Mouse (Mus musculus): ENCODE measurements around the gene Sccpdh.
"Not testable (repeated sequence)": the region's sequence is repeated elsewhere in the genome, so short reads cannot be mapped to it uniquely, and the experiment has no call there.

The Sccpdh gene

GRCm38 (mm10) chr1:179668013-179668805, at the start of gene Sccpdh:
TSS of gene Sccpdh (plus strand) at chr1:179668210.
- DNase-seq (ENCODE audit: low spot score), result peak; percentile 85

- DNase-seq (ENCODE audit: low spot score), result no peak
Measured at GRCm38 (mm10) chr1:179622665-179623064, 45.3 kb upstream of the Sccpdh start.

GRCm38 (mm10) chr1:179623657-179624056, 44.4 kb upstream of the Sccpdh start:
- DNase-seq (ENCODE audit: low spot score), result no peak

GRCm38 (mm10) chr1:179624354-179624753, 43.7 kb upstream of the Sccpdh start:
- DNase-seq (ENCODE audit: low spot score), result no peak

- no peak for DNase-seq (ENCODE audit: low spot score)
Measured at GRCm38 (mm10) chr1:179627855-179628254, 40.2 kb upstream of the Sccpdh start.

GRCm38 (mm10) chr1:179628438-179629106, 39.4 kb upstream of the Sccpdh start:
- DNase-seq (ENCODE audit: low spot score), result no peak

GRCm38 (mm10) chr1:179629276-179629675, 38.7 kb upstream of the Sccpdh start:
- DNase-seq (ENCODE audit: low spot score), result no peak

GRCm38 (mm10) chr1:179632746-179633413, 35.1 kb upstream of the Sccpdh start:
- no peak for DNase-seq (ENCODE audit: low spot score)

- DNase-seq (ENCODE audit: low spot score), result no peak
Measured at GRCm38 (mm10) chr1:179633414-179633752, 34.6 kb upstream of the Sccpdh start.

GRCm38 (mm10) chr1:179634159-179634558, 33.9 kb upstream of the Sccpdh start:
- DNase-seq (ENCODE audit: low spot score), result no peak

- DNase-seq (ENCODE audit: low spot score), result no peak
Measured at GRCm38 (mm10) chr1:179642726-179643125, 25.3 kb upstream of the Sccpdh start.

GRCm38 (mm10) chr1:179644151-179644550, 23.9 kb upstream of the Sccpdh start:
- no peak for DNase-seq (ENCODE audit: low spot score)

GRCm38 (mm10) chr1:179645101-179645979, 22.7 kb upstream of the Sccpdh start:
- peak; percentile 59 for DNase-seq (ENCODE audit: low spot score)

- DNase-seq (ENCODE audit: low spot score), result no peak
Measured at GRCm38 (mm10) chr1:179645980-179646268, 22.1 kb upstream of the Sccpdh start.

- not testable (repeated sequence) for DNase-seq (ENCODE audit: low spot score)
Measured at GRCm38 (mm10) chr1:179648678-179649077, 19.3 kb upstream of the Sccpdh start.

GRCm38 (mm10) chr1:179649324-179649723, 18.7 kb upstream of the Sccpdh start:
- DNase-seq (ENCODE audit: low spot score), result no peak

- no peak for DNase-seq (ENCODE audit: low spot score)
Measured at GRCm38 (mm10) chr1:179650284-179650683, 17.7 kb upstream of the Sccpdh start.

- DNase-seq (ENCODE audit: low spot score), result no peak
Measured at GRCm38 (mm10) chr1:179651224-179651623, 16.8 kb upstream of the Sccpdh start.

- no peak for DNase-seq (ENCODE audit: low spot score)
Measured at GRCm38 (mm10) chr1:179663065-179663464, 4.9 kb upstream of the Sccpdh start.

GRCm38 (mm10) chr1:179664309-179664930, 3.6 kb upstream of the Sccpdh start:
- no peak for DNase-seq (ENCODE audit: low spot score)

GRCm38 (mm10) chr1:179666971-179667370, 1.0 kb upstream of the Sccpdh start:
- no peak for DNase-seq (ENCODE audit: low spot score)

GRCm38 (mm10) chr1:179667450-179667849, 560 bp upstream of the Sccpdh start:
- DNase-seq (ENCODE audit: low spot score), result no peak

Data from ovary, adult 18-20 months (tissue).